Mouse (Mus musculus) brain, embryonic 14.5 days (tissue): ENCODE results near the gene Metrn.

ENCODE experiments used
- CTCF ChIP-seq: fragments of 200-500 bp; IDR thresholded peaks from 2 replicates; pipeline ENCODE4 v1.5.1; 2012; ENCODE audit warnings: inconsistent platforms, mild to moderate bottlenecking, moderate library complexity, borderline replicate concordance; ENCODE audit not compliant: insufficient read depth, insufficient read length; ENCODE audit errors: extremely low read depth
- POLR2A ChIP-seq: fragments of 200-500 bp; IDR thresholded peaks from 2 replicates; pipeline ENCODE4 v1.6.1; 2012; ENCODE audit warnings: mild to moderate bottlenecking, inconsistent platforms, borderline replicate concordance; ENCODE audit not compliant: poor library complexity, insufficient read depth, insufficient read length, severe bottlenecking; ENCODE audit errors: extremely low read depth

DNA sequence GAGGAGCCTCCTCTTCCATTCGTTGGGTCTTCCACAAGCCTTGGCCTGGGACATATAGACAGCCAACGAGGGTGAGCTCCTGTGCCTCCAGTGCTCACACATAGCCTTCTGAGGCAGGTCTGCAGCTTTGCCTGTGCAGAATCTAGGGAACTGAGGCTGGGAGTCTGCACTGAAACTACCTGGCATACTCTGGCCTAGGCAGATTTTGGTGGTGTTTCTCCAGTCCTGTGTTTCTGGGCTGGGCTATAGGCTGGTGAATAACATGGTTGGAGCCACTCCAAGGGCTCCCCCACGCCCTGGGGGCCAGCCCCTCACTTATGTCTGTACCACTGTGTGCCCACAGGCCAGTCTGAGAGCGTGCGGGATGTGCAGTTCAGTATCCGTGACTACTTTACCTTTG lies 28.4 kb upstream of the Metrn start:
- TF ChIP-seq CTCF (no peak), POLR2A (no peak)
